Mouse (Mus musculus) embryonic stem cell, embryonic (primary cell): Measurements from ENCODE around the gene Cd2ap.

Source experiments
- CTCF ChIA-PET, 4 experiments: fragments of 300-600 bp in 2 of 4; fragments of 350-600 bp in 2 of 4; sonication (Branson Sonifier 250); formaldehyde crosslinking; loops; one replicate each; lab custom pipeline; 2022; ENCODE audit warnings: inconsistent platforms in 2 of 4; lab: Charles Lee
- POLR2A ChIA-PET, 4 experiments: fragments of 300-600 bp in 2 of 4; fragments of 350-600 bp in 2 of 4; sonication (Branson Sonifier 250); formaldehyde crosslinking; loops; one replicate each; lab custom pipeline; 2022; ENCODE audit warnings: antibody characterized with exemption in 4 of 4, inconsistent platforms in 1 of 4; lab: Charles Lee

Cd2ap gene

DNA sequence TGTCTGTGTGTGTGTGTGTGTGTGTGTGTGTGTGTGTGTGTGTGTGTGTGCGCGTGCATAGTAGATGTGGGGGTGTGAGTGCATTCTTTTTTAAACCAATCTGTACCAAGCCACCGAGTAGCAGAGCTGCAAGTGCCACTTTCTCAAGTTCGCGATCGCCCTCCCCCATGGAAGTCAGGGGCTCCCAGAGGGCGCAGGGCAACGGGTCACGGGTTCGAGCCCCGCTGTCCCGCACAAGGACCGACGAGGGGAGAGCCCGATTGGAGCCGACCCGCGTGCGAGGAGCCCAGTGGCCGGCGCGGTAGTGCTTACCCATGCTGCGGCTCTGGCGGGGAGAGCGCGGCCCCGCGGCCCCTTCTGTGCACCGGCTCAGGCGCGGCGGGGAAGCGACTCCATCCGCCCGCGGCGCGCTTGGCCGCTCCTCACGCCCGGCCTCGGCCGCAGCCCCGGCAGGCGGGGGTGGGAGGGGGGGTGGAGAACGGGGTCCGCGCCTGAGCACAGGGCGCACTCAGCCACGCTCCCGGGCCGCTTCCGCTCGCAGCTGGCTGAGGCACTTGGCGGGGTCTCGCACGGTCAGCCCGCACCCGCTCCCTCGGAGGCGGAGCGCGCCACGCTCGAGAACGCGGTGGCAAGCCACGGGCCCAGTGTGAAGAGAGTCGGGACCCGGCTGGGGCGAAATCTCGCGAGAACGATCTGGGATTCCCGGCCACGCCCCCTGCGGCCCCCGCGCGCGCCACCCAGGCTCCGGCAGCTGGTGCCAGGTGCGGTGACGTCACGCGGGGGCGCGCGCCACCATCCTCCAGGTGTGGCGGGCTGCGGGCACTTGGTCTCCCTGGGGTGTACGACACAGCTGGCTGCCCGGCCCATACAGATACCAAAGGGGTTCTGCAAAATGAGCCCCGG lies at the start of gene Cd2ap:
Gene Cd2ap (minus strand): TSS at position 665 of the 903 bp plus-strand sequence.
- ChIA-PET CTCF (interaction anchor here in 3 of 4 experiments (0.5 to 1.3 kb wide), 7 partner anchors 9 to 1176 kb away, joined by 3 to 5 read pairs (median 4); partner anchors contain the start of gene Adgrf1 (in 1 of the 3)), POLR2A (interaction anchor here (0.6 to 4.5 kb wide), 52 partner anchors 8 to 757 kb away, joined by 3 to 38 read pairs (median 4); no protein-coding TSS in a partner anchor)

DNA sequence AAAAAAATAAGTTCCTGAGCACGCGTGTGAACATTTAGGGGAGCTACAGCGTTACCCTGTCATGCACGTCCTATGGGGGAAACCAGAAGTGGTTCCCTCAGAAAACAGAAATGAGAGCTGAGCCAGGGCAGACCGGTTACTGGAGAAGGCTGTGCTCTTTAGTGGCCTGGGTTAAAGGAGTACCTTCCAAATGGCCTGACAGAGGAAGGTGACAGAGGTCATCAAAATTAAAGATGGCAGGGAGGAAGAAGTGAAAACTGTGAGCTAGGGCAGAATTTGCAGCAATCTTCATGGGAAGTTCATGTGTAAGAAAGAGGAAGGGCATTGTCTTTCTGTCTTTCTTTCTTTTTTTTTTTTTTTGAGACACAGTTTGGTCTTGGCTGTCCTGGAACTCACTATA lies 48.3 kb upstream of the Cd2ap start:
- POLR2A ChIA-PET, result interaction anchor here in 1 of 4 experiments (0.9 to 1.3 kb wide), 3 partner anchors 9 to 40 kb away, joined by 3 to 4 read pairs (median 3); no protein-coding TSS in a partner anchor
- CTCF ChIA-PET, result interaction anchor here in 1 of 4 experiments (0.7 kb wide), 1 partner anchor 18 kb away, joined by 3 read pairs; no protein-coding TSS in a partner anchor

DNA sequence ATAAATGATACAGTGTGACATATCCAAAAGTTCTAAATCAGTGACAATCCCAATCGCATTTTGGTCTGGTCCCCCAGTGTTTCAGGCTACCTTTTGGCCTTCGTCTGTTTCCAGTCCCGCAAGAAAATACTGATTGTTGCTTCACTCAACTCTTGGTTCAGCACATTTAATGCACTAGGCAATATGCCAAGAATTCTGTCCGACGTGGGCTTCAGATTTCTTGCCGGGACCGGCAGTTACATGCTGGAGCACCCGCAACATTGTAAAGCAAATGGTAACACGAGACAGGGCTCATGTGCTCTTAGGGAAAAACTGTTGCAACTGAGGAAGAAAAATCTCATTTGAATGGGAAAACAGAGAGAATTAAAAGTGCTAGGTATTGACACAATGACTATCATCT lies 42.3 kb upstream of the Cd2ap start:
- ChIA-PET CTCF (no interaction called here), POLR2A (no interaction called here)

DNA sequence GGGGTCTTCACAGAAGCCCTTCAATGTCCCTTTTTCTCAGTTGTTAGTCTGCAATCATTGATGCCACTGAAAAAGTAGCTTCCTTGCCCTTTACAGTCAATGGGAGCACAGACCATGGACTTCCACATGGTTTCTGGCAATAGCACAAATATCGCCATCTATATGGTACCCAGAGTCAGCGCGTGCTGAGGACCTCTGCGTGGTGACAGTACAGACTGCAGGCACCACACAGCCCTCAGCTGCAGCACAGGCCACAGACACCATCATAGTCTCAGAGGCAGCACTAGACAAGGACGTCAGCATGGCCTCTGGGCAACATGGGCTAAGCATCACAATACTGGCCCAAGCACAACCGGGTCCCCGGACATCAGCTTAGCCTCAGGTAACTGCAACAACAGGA lies 38.3 kb upstream of the Cd2ap start:
- ChIA-PET CTCF (interaction anchor here in 1 of 4 experiments (1.4 kb wide), 1 partner anchor 50 kb away, joined by 3 read pairs; no protein-coding TSS in a partner anchor), POLR2A (interaction anchor here in 1 of 4 experiments (0.7 kb wide), 1 partner anchor 9 kb away, joined by 3 read pairs; no protein-coding TSS in a partner anchor)

DNA sequence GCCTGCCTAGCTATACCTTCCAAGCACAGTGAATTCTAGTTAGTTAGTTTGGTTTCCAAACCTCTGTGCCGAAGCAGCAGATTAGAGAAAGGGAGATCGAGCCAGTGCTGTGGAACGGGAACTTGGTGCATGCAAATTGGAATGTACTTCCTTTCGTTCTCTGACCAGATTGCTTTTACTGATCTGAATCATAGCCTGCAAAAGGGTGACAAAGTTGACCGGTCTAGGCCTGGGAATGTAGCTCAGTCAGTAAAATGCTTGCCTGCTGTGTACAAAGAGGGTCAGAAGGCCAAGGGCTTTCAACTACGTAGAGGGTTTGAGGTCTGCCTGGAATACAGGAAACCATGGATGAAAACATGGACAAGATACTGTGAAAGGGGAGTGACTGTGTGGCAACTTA lies 35.7 kb upstream of the Cd2ap start:
- POLR2A ChIA-PET, result no interaction called here
- CTCF ChIA-PET, result no interaction called here

DNA sequence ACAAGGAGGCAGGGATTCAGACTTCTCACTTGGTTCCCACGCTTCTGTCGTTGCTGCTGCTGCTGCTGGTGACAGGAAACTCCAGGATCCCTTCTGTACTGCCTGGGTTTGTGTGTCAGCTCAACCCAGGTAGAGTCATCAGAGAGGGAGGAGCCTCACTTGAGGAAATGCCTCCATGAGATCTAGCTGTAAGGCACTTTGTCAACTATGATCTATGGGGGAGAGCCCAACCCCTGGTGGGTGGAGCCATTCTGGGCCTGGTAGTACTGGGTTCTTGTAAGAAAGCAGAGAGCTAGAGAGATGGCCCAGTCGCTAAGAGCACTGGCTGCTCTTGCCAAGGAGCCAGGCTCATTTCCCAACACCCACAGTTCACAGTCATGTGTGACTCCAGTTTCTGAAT lies 34.0 kb upstream of the Cd2ap start:
- POLR2A ChIA-PET, result interaction anchor here in 2 of 4 experiments (0.6 to 2.0 kb wide), 8 partner anchors 10 to 103 kb away, joined by 3 to 9 read pairs (median 3); partner anchors contain the start of gene Cd2ap (in 1 of the 2)
- CTCF ChIA-PET, result interaction anchor here in 1 of 4 experiments (0.5 kb wide), 1 partner anchor 25 kb away, joined by 3 read pairs; no protein-coding TSS in a partner anchor

DNA sequence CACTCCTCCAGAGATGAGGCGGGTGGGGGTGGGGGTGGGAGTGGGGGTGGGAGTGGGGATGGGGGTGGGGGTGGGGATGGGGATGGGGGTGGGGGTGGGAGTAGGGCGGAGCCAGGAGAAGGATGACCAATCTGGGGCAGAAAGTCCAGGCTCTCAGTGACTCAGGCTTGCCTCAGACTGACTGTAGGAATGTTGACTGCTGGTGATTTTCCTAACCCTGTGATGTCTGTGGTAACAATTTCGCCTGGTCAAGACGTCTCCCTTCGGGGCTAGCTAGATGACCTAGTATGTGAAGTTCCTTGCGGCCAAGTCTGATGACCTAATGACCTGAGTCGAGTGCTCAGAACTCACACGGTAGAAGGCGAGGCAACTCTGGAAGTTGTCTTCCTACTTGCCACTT lies 32.9 kb upstream of the Cd2ap start:
- POLR2A ChIA-PET, result interaction anchor here in 2 of 4 experiments (0.6 to 2.0 kb wide), 6 partner anchors 9 to 1459 kb away, joined by 3 to 9 read pairs (median 4); partner anchors contain the start of gene Cd2ap (in 1 of the 2)
- CTCF ChIA-PET, result no interaction called here

DNA sequence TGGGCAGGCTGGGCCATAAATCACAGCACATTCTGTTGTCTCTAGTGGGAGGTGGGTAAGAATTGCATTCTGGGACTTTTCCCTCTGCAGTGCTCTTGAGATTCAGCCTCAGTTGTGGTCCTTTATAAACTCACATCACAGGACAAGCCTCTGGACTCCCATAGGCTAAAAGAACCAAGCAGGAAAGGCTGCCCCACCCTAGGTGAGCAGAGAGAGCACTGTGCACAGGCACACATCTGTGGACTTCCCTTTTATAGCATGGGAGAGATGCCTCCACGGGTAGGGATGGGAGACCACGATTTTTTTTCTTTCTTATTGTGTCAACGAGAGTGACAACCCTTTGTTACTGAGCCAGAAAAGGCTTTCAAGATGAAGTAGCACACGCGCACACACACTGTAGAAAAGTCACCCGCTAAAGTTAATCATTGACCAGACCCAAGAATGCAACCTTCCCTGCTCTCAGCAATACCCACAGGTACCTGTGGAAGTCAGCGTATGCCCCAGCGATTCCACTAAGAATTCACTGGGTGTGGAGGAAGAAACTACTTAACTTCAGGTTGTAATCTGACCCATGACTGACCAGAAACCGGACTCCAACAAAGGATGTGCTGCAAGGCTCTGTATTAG lies 32.4 kb upstream of the Cd2ap start:
- POLR2A ChIA-PET, result interaction anchor here in 2 of 4 experiments (0.6 to 2.0 kb wide), 4 partner anchors 8 to 1458 kb away, joined by 3 to 9 read pairs (median 5); partner anchors contain the start of gene Cd2ap (in 1 of the 2)
- CTCF ChIA-PET, result no interaction called here

DNA sequence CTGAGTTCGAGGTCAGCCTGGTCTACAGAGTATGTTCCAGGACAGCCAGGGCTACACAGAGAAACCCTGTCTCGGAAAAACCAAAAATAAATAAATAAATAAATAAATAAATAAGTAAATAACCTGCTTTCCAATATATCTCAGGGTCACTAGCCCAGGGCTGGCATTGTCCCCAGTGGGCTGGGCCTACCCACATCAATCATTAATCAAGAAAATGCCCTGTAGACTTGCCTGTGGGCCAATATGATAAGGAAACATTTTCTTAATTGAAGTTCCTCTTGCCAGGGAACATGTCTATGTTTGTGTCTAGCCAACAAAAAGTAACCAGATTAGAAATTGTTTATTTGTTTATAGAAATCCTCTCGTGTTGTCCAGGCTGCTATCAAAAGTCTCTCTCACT lies 31.7 kb upstream of the Cd2ap start:
- POLR2A ChIA-PET, result interaction anchor here in 1 of 4 experiments (0.6 to 3.0 kb wide), 2 partner anchors 19 to 24 kb away, joined by 4 to 16 read pairs; no protein-coding TSS in a partner anchor
- CTCF ChIA-PET, result no interaction called here

DNA sequence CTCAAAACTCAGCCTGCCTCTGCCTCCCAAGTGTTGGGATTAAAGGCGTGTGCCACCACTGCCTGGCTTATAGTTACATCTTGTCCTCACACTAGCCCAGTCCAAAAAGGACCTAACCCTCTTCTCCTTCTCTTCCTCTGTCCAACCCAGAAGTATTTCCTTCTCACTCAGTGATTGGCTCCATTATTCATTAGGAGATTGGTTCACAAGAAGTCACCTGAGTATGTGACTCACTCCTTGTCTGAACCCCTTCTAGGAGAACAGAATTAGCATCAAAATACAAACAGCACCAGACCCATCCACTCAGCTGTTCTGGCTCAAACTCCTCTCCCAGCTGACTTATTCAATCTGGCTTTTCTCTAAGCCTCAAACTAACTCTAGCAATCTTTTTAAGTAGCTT lies 30.0 kb upstream of the Cd2ap start:
- CTCF ChIA-PET, result interaction anchor here in 3 of 4 experiments (0.5 to 1.2 kb wide), 4 partner anchors 23 to 696 kb away, joined by 3 read pairs; partner anchors contain the start of gene Cd2ap (in 1 of the 3)

DNA sequence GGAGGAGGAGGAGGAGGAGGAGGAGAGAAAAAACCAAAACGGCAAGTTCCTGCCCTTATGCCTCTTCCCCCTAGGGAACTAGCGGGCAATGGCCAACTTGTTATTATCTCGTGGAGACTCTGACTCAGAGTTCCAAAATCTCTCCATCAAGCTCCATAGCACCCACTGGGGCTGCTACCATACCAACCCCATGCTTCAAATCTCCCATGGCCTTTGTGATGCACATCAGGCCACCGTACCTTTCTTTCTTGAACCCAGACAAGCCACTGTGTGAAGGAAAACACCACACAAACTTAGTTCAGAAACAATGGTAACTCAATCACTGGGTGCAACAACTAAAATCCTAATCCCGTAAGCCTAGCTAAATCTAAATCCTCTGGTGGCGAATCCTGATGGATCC lies 29.5 kb upstream of the Cd2ap start:
- ChIA-PET POLR2A (interaction anchor here in 2 of 4 experiments (1.1 to 3.0 kb wide), 5 partner anchors 21 to 43 kb away, joined by 3 to 16 read pairs (median 4); no protein-coding TSS in a partner anchor), CTCF (interaction anchor here in 3 of 4 experiments (0.5 to 1.2 kb wide), 3 partner anchors 30 to 696 kb away, joined by 3 read pairs; partner anchors contain the start of gene Cd2ap (in 1 of the 3))

More for the DNA sequence above, 30.0 kb upstream of the Cd2ap start:
- POLR2A ChIA-PET, result interaction anchor here in 2 of 4 experiments (0.6 to 3.0 kb wide), 7 partner anchors 22 to 42 kb away, joined by 3 to 16 read pairs (median 5); no protein-coding TSS in a partner anchor

DNA sequence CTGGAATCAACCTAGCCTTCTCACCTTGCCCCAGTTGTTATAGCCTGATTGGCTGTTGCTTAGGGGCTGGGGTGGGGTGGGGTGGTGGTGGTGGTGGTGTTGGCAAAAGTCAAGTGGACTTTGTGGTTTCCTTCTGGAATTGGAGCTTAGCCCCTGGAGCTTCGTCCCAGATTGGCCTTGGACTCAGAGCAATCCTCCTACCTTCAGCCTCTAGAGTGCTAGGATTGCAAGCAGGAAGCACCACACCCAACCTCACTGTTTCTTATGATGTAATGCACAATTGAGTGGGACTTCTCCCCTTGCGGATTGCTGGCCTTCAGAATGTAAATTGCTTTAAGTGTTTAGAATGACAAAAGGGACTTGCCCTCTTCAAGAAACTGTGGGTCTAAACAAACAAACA lies 24.3 kb upstream of the Cd2ap start:
- ChIA-PET POLR2A (interaction anchor here in 3 of 4 experiments (1.0 to 3.4 kb wide), 9 partner anchors 9 to 26 kb away, joined by 3 to 35 read pairs (median 6); partner anchors contain the start of gene Cd2ap (in 3 of the 3)), CTCF (interaction anchor here in 1 of 4 experiments (1.0 to 1.3 kb wide), 2 partner anchors 18 to 87 kb away, joined by 3 read pairs; no protein-coding TSS in a partner anchor)

DNA sequence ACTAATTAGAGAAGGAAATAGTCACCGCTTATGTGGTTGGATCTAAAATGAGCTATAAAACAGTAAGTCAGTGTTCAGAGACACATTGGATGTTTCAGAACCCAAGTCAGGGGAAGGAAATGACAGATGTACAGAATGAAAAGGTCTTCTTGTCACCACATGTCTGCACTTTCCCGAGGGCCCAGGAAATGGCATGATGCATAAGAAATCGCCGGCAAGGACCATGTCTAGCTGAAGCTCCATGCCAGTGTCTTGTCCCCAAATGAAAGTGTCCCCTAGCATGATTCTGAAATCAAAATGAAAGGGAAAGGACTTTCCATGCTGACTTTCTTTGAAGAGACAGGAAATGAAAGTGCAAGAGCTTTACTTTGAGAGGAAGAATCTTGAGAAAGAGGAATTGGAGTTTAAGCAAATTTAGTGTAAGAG lies 10.8 kb upstream of the Cd2ap start:
- POLR2A ChIA-PET, result interaction anchor here in 2 of 4 experiments (0.6 to 6.3 kb wide), 4 partner anchors 9 to 638 kb away, joined by 11 to 35 read pairs (median 14); partner anchors contain the start of gene Cd2ap (in 1 of the 2)
- CTCF ChIA-PET, result no interaction called here

DNA sequence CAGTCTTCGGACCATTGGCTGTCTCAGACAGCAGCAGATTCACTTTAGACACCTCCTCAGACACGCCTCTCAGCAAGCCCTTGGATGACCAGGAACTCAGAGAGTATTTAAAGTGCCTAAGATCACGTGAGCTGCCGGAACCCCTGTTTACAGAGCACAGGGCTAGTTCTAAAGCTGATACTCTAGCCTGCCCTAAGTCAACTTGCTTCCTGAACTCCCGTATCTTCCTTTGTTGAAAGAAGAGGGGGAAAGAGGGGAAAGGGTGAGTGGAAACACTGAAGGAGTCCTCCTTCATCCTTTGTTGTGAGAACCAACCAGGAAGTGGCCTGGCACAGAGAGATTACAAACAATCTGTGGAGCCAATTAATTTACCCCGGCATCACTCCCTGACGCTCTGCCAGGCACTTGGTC lies 8.6 kb upstream of the Cd2ap start:
- POLR2A ChIA-PET, result interaction anchor here (0.6 to 6.3 kb wide), 23 partner anchors 9 to 92 kb away, joined by 3 to 38 read pairs (median 6); partner anchors contain the start of gene Cd2ap (in 2 of the 4)

DNA sequence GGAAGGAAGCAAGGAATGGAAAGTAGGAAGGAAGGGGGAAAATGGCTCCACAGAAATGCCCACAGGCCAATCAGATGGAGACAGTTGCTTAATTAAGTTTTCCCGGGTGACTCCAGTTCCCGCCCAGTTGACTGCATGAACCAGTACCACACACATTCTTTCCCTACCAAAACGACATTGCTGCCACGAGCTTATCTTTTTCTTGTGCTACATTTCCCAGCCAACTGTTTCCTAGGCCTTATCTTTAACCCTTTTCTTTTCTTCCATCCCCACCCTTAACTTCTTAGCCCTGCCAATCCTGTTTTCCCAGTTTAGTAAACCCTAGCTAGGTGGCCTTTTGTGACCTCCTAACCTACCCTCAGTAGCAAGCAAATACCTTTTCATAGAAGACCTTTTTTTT lies 7.9 kb upstream of the Cd2ap start:
- ChIA-PET POLR2A (interaction anchor here (0.6 to 6.3 kb wide), 31 partner anchors 9 to 398 kb away, joined by 3 to 38 read pairs (median 5); partner anchors contain the start of gene Cd2ap (in 2 of the 4)), CTCF (interaction anchor here (0.6 to 2.4 kb wide), 10 partner anchors 8 to 105 kb away, joined by 3 to 9 read pairs (median 4); no protein-coding TSS in a partner anchor)

More for the DNA sequence above, 8.6 kb upstream of the Cd2ap start:
- CTCF ChIA-PET, result interaction anchor here in 3 of 4 experiments (0.6 to 2.4 kb wide), 6 partner anchors 9 to 79 kb away, joined by 3 to 9 read pairs (median 4); no protein-coding TSS in a partner anchor

DNA sequence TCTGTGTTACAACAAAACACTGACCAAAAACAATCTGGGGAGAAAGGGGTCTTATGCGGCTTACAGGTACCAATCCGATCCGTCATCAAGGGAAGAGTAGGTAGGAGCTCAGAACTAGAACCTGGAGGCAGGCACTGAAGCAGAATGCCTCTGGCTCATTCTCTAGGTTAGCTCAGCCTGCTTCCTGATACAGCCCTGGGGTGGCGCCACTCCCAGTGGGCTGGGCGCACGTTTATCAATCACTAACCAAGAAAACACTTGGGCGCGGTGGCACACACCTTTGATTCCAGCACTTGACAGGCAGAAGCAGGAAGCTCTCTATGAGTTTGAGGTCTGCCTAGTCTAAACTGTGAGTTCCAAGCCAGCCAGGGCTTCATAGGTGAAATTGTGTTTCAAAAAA lies 7.3 kb upstream of the Cd2ap start:
- ChIA-PET CTCF (interaction anchor here in 3 of 4 experiments (0.6 to 2.4 kb wide), 12 partner anchors 12 to 105 kb away, joined by 3 to 9 read pairs (median 4); no protein-coding TSS in a partner anchor), POLR2A (interaction anchor here (0.5 to 6.3 kb wide), 35 partner anchors 8 to 1950 kb away, joined by 3 to 38 read pairs (median 5); partner anchors contain the start of genes Cd2ap (in 2 of the 4) and Mut (in 1 of the 4))

DNA sequence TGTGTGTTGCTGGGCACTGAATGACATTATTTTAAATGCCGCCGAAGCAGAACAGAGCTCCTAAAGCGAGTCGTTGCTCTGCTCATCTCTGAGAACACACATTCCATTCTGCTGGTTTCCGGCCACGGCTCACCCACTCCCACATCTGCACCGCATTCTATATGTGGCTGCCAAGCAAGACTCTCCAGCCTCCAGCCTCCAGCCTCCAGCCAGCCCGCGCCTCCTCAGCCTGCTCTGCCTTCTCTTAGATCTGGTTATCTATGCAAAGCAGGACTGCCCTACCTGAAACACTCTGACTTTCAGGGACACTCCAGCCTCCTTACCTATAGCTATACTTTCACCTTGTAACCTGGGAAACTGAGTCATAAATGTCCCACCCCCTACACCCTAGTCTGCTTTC lies 6.8 kb upstream of the Cd2ap start:
- CTCF ChIA-PET, result interaction anchor here in 3 of 4 experiments (0.6 to 2.4 kb wide), 11 partner anchors 12 to 253 kb away, joined by 3 to 9 read pairs (median 5); no protein-coding TSS in a partner anchor
- POLR2A ChIA-PET, result interaction anchor here in 3 of 4 experiments (0.5 to 6.3 kb wide), 30 partner anchors 8 to 1949 kb away, joined by 3 to 38 read pairs (median 5); partner anchors contain the start of genes Cd2ap (in 2 of the 3), Cyp39a1 (in 1 of the 3), Mut (in 1 of the 3) and Slc25a27 (in 1 of the 3)
